Mouse (Mus musculus) testis, postnatal 10 days (tissue): ENCODE results near the gene Kat14.
A peak's percentile ranks its signal among the peaks of the same experiment; 100 is the strongest.

Experiments
- DNase-seq: peaks from one replicate; pipeline ENCODE4 v3.0.0; 2021; ENCODE audit warnings: low spot score

Gene Kat14

DNA sequence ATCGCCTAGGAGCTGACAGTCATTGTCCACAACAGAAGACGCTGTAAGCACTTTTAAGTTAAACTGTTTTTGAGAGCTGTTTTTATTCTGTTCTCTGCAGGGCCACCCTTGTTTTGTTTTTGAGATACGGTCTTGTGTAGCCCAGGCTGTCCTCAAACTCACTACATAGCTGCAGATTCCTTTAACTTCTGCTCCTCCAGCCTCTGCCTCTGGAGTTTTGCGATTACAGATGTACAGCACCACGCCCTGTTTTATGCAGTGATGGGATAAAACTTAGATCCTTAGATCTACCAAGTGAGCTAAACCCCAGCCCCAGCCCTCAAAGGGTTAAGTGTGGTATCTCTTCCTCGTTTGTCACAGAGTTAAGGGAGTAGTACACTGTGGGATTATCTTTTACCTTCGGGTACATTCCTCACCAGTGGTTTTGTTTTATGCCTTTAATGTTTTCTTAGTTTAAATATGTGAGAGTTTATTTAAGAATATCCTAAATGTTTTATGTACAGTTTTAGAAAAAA lies 13.9 kb downstream of the Kat14 start:
- DNase-seq, result no peak

DNA sequence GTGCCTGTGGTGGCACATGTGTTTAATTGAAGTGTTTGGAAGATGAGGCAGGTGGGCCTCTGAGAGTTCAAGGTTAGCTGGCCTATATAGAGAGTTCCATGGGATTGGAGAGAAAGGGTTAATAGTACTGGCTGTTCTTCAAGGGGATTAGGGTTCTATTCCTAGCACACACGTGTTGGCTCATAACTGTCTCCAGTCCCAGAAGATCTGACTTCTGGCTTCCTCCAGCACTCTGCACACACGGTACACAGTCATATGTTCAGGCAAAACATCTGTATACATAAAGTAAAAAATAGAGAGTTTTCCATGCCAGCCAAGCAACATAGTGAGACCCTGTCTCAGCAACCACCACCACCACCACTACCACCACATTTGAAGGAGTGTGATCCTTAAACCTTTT lies 17.5 kb downstream of the Kat14 start:
- no peak for DNase-seq

DNA sequence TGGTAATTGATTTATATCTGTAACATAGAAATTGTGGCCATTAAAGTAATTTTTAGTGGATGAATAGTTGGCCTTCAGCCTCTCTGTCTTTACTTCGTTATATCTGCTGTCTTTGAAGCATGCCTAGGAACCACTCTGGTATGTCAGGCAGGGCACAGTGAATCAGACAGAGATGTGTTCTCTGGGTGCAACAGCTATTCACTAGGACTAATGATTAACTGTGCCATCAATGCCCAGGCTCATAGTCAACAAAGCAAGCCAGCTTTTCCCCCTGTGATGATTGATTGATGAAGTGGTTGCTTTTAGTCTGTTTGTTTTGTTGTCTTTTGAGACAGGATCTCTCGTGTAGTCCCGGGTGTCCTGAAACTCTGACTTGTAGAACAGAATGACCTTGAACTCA lies 19.6 kb downstream of the Kat14 start:
- DNase-seq, result no peak

DNA sequence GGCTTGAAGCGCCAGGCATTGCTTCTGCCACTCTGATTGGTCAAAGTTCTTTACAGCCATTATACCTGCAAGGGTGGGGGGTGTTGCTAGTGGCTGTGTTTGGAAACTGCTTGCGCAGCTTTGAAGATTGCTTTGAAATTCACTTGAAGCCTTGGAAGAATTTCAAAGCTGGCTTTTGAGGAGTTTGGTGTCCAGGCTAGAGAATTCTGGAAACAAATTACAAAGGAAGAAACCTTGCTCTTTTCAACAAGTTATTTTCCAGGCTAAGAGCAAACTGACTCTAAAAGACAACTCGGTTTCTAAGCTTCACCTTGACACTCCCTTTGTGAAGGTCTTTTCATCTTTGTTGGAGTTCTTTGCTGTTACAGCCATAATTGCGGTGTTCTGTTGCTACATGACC lies 30.7 kb downstream of the Kat14 start:
- no peak for DNase-seq

DNA sequence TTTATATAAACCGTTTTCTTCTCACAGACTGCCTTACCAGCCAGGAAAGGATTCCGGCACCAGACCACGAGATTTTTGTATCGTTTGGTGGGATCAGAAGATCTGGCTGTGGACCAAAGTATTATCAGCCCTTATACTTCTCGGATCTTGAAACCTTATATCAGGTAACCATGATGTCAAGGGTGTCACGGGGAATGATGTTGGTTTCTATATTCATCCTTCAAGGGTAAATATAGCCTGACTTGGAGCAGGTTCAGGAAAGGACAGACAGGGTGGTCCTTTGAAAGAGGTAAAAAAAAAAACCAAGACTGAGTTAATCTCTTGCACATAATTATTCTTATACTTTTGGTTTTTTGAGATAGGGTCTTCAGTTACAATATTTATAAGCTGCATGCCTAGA lies 31.9 kb downstream of the Kat14 start:
- no peak for DNase-seq

DNA sequence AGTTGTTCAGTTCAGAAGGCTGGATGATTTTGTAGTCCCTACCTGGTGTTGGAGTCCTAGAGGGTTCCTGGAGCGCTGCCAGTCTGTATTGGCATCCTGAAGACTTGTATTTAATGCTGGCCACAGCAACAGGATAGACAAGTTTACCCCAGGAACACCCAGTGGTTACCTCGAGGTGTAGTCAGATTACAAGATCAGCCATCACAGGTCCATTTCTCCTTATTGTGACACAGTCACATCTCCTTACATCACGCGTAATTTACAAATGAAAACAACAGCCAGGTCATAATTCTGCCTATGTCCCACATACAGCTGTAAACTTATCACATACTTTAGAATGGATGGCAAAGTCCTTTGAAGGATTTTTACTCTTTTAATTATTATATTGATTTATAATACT lies 40.3 kb downstream of the Kat14 start:
- DNase-seq, result no peak

DNA sequence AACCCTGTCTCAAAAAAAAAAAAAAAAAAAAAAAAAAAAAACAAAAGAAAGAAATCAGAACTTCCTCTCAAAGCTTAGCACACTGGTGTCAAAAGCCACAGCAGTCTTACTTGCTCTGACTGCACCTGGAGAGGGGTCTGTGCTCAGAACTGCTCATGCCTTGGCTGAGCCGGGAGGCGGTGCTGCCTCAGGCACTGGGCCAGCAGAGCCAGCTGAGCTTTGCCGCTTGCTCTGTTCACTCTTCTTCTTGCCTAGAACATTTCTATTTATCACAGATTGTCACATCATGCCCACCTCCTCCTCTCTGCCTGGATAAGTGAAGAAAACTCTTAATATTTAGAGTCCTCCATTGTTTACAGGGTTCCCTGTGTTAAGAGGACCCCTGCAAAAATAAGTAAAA lies 41.8 kb downstream of the Kat14 start:
- DNase-seq, result peak; percentile 53

DNA sequence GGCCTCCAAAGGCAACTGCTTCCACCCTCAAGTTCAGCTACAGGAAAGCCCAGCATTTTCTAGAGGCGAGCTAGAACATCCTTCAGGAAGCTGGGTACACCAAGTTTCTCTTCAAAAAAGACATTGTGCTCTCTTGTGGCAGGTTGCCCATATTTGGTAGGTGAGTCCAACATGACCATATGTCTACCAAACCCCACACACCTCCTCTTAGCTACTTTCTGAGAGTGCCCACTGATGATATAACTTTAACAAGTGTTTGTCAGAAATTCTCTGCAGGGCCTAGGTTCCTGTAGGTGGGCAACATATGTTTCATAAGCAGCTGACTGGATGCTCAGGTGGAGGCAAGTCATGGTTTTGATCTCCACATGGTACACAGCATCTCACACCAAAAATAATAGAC lies 45.9 kb downstream of the Kat14 start:
- no peak for DNase-seq

DNA sequence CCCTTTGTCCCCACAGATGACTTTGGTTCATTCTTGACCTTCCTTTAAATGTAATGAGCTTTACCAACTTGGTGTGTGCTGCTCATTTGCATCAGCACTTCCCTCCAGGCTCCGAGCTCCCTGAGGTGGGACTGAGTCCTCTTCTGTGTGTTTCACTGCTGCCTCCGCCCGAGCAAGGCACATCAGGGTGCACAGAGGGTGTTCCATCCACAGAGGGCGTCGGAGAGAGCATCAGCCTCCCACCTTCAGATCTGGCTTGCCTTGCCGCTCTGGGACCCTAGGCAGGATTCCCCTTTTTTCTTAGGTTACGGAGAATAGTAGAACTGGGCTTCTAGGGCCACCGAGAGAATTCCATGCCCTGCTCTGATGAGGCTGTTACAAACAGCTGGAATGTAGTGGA lies 48.1 kb downstream of the Kat14 start:
- no peak for DNase-seq

DNA sequence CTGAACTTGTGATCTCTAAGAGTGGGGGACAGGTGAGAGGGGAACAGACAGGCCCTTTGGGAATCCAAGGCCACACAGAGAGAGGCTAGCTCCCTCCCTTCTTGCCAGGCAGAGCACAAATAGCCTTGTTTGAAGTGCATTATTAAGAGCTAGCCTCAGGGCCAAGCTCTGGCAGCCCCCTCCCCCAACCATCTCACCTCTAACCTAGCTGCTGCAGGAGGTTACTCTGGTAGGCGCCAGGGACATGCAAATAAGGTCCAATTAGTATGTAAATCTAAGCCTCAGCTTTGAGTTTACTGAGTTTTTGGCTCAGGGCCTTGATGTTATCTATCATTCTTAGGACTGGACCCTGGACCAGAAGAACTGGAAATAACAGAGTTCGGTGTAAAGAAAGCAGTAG lies 49.3 kb downstream of the Kat14 start:
- no peak for DNase-seq

DNA sequence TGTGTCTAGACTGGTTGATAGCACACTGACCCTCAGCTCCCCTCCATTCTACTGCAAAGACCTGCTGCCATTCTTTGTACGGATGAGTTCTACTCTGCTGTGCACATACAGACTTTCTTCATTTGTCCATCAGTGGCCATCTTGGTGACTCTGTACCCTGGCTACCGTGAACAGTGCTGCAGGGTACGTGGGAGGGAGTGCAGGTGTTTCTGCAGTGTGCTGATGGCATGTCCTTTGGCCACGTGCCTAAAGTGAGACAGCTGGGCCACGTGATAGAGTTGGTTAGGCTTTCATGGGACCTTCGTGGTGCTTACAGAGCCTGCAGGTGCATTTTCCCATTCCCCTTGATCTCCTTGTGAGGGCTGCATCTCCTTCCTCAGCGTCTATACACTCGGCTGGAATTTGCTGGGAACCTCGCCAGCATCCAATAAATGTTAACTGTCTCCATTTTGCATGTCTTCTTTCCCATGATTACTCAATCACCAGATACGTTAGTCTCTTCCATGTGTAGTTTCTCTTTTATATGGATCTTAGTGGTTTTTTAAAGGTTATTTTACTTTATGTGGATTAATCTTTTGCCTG lies 53.4 kb downstream of the Kat14 start:
- DNase-seq, result no peak

DNA sequence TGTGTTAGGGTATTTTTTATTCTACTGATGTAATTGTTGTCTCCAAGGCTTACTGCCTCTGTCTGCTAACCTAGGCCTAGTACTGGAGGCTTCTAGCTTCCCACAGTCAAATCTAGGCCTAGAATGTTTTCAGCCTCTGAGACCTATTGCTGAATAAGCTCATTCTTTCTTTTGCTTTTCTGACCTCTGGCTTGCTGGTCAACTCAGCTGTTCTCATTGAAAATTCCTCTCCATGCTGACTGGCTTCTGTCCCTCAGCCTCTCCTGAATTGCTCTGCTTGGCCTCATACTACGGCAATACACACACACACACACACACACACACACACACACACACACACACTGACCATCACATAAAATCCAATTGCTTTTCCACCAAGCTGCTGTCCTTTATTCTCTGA lies 57.0 kb downstream of the Kat14 start:
- DNase-seq, result no peak

DNA sequence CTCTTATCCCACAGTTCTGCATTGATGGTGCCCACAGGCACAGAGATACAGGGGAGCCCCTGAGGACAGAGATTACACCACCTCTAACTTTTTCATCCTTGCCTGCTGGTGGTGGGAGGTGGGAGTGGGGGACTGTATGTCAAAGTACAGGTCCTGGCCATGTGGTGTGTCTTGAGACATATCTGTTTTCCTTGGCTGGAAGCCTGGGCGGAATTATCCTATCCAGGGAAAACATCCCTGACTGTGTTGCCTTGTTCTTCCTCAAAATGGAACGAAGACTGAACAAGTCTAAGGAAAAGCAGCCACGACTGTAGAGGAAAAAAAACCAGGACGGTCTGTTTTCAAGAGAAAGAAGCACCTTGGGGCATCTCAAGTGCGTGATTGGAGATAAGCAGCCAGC lies 59.1 kb downstream of the Kat14 start:
- no peak for DNase-seq

DNA sequence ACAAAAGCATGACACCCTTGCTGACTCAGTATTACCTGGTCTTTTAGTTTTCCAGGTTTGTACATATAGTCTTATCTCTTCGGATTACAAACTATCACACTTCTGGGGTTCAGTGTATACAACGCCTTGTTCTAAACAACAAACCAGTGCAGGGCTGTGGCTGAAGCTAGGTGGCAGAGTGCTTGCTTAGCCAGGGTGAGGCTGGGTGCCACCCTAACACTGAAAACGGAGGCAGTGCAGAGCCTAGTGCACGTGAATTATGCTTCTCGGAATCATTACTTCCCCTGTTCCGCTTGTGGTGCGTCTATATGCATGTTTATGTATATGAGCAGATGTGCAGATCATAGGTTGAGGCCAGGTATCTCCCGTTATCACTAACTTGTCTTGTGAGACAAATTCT lies 59.9 kb downstream of the Kat14 start:
- DNase-seq, result no peak

DNA sequence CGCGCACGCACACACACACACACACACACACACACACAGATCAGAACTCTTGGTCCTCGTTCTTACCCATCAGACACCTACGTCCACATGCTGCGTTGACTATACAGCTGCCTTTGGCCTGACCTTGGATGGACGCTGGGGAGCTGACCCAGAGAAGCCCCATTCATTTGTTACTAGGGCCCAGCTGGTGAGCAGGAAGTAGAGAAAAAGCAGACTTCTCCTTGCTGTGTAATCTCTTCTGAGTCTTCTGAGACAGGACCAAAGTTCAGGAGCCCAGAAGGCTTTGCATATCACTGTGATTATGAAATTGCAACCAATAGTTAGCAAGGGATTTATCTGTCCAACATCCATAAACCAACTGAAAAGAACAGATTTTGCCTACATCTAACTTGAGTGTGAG lies 60.4 kb downstream of the Kat14 start:
- DNase-seq, result no peak

DNA sequence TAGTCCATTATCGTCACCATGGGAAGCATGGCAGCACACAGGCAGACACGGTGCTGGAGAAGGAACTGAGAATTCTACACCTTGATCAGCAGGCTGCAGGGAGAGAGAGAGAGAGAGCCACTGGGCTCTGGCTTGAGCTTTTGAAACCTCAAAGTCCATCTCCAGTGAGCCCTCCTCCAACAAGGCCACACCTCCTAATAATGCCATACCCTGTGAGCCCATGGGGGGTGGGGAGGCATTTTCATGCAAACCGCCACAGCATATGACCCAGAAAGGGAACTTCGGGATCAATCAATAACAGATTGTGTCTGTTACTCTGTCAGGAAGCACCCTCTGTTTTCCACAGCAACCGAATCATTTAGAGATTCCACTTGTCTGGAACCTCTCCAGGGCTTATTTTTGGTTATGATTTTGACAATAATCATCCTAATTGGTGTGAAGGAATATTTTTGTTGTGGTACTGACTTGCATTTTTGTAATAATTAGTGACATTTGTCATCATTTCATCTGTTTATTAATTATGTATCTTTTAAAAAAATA lies 62.6 kb downstream of the Kat14 start:
- DNase-seq, result no peak

DNA sequence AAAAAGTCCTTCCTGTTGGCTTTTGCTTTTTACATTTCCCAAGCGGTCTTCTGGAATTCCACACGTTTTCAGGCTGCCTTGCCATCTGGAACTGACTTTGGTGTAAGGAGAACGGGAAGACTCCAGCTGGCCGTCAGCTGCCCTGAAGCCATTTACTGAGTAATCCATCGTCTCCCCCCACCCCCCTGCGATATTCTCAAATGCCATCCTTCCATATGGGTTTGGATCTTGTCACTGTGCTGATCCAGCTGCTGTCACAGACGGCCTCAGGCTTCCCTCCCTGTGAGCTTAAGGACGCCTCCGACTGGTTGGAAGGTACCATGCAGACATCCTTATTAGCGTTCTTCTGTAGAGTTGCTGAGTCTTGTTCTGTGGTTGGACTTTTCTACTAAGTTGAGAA lies 66.9 kb downstream of the Kat14 start:
- no peak for DNase-seq

DNA sequence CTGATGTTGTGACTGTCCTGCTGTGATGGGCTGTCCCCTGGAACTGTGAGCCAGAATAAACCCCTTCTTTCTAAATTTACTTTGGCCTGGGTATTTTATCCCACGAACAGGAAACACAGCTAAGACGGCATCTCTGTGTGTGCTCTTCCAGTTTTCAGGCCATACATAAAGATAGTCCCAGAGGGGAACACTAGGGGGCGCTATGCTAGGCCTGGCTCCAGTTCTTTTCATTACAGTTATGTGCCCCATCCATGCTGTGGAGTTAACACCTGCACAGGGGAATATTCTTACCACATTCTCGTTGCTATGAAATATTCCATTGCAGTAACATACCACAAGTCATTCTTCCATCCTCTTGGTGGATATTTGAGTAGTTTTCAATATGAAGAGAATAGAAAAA lies 69.6 kb downstream of the Kat14 start:
- DNase-seq, result no peak

DNA sequence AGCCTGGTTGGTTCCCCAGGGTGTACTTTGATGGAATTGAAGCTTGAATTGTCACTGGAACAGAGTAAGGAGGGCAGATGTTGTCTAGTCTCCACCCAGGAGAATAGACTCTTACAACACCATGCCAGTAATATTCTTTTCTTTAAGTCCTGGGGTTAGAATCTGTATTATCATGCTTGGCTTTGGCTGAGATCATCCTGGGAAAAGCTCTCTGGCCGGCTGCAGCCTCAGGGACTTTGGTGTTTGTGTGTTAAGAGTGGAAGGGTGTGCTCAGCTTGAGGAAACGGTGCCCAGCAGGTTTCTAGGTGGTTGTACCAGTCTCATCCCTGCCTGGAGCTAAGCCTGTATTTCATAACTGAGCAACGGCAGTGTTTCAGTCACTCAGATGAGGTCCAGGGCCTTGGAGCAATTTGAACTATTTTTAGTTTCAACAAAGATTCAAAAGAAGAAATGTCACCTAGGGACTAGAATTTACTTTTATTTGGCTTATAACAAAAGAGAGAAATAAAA lies 70.5 kb downstream of the Kat14 start:
- DNase-seq, result no peak

DNA sequence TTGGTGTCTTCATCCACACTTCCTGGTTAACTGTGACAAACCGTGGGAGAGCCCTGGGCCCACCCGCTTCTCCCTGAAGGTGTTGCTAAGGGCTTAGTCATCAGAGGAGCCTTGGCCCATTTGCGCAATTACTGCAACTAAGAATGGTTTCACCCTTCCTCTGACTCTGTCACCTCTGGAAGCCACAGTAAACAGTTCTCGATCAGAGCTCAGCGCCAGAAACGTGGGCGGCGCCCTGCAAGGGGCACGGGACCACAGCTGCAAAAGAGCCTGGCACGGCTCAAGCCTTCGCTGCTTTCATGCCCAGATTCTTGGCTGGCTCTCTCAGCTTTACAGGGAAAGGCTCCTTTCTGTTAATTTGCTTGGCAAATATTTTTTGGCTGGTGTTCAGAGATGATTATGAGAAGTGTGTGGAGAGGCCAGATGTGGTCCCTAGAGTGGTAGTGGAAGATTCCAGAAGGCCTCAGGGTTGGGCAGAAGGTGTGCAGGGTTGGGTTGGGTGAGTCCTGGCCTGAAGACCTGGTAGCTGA lies 72.7 kb downstream of the Kat14 start:
- no peak for DNase-seq

DNA sequence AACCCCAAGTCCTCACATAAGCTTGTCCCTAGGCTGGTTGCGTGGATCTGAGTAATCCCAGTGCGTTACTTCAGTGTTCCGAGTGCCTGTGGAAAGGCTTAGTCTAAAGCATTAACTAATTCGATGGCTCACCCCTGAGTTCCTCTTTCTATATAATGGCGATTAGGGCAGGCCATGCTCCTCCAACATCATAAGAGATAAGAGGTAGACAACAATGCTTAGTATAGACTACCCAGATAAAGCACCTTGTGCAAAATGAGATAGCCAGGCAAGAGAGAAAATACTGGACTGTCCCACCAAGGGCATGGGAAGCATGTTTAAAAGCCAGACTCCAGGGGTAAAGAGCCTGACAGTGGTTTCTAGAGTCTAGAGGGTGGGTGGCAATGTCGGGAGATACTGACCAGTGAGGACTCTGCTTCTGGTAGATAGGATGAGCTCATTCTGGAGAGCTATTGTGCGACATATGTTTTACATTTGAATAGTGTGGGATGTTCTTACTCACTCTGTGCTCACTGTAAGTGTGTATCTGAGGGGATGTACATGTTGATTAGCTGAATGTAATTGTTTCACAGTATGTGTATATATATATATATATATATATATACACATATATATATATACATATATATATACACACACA lies 77.7 kb downstream of the Kat14 start:
- no peak for DNase-seq

DNA sequence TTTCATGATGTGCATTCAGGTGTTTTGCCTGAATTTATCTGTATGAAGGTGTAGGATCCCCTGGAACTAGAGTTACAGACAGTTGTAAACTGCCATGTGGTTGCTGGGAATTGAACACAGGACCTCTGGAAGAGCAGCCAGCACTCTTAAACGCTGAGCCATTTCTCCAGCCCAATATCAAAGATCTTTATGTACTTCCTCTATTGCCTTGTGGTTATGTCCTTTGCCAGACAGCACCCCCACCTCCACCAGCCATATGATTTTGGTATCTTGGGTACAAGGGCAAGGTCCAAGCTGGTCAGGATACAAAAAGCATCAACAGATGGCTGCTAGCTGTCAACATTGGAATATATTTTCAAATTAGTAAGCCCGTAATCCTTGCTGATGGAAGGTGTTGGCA lies 81.6 kb downstream of the Kat14 start:
- no peak for DNase-seq

DNA sequence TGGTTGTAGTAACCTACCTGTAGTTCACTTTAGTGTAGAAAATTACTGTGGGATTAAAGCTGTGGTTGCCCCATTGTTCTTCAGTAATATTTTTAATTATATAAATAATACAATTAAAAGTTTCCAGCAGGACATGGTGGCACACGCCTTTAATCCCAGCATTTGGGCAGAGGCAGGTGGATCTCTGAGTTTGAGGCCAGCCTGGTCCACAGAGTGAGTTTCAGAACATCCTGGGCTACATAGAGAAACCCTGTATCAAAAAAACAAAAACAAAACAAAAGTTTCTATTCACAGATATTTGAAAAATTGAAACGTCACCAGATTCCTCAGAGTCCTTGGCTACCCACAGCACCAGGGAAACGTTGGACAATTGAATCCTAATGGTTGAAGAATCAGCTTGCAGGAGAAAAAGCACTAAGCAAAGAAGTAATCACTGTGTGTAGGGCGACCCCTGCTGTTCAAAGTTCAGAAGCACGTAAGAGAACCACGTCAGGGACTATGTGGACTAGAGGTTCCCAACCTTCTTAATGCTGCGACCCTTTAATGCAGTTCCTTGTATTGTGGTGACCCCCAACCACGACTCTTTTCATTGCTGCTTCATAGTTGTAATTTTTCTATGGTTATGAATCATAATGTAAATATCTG lies 83.7 kb downstream of the Kat14 start:
- peak; percentile 83 for DNase-seq
